Mouse (Mus musculus): ENCODE data around the gene Prl3a1.

Prl3a1 gene

GRCm38 (mm10) chr13:27259136-27259535 is at the start of gene Prl3a1:
Gene Prl3a1 (plus strand): TSS chr13:27259436.
- DNase-seq (ENCODE audit: low spot score), result no peak

- no peak for DNase-seq (ENCODE audit: low spot score)
Measured at GRCm38 (mm10) chr13:27241547-27241946, 17.7 kb upstream of the Prl3a1 start, which contains the start of gene Prl3b1. Gene Prl3b1 (plus strand): TSS chr13:27241847.

GRCm38 (mm10) chr13:27312334-27313225 is 53.3 kb downstream of the Prl3a1 start, which contains the start of gene Prl6a1:
Gene Prl6a1 (plus strand): TSS chr13:27312627.
- DNase-seq (ENCODE audit: low spot score), result no peak

Measured in urinary bladder, postnatal 14 days (tissue).